Mouse (Mus musculus): Measurements from ENCODE around the gene Ceacam1. TPM values are rescaled to one million over a fixed set of nuclear protein-coding genes. Genes with fewer than 3 reads are reported as not detected.
A peak's percentile ranks its signal among the peaks of the same experiment; 100 is the strongest.

Ceacam1 gene
- total and polyA plus RNA-seq, 3 experiments, result 3.1 to 25.1 (median 5.9) TPM

GRCm38 (mm10) chr7:25486186-25486585 is 8.8 kb upstream of the Ceacam1 start:
- dilution Hi-C loops (cut with MboI; ENCODE audit: extremely low pct_ligation_motif_present, extremely low pct_unique_long_range_greater_than_20kb, low sequenced_read_pairs), result no loop called here
- Histone ChIP-seq H3K9me3 (replicated peaks; ENCODE audit: low read length) (no peaks in the 10 kb centered on the region), H3K27me3 (replicated peaks) (peaks cover 21% of the 10 kb centered on the region), H3K79me2 (replicated peaks; ENCODE audit: control insufficient read depth, extremely low read depth, insufficient read depth, poor library complexity, severe bottlenecking) (no peaks in the 10 kb centered on the region), H3K9ac (ENCODE audit: insufficient read depth, low read depth) (no peak overlapping the region), H3K4me3 (replicated peaks in 1 of 3; ENCODE audit: low read depth in 2 of 3, low read length in 2 of 3, poor library complexity in 1 of 3) (no peak overlapping the region), H3K36me3 (replicated peaks in 1 of 2; ENCODE audit: control insufficient read depth in 1 of 2, insufficient read depth in 1 of 2, low read length in 1 of 2) (no peaks in the 10 kb centered on the region), H3K4me2 (ENCODE audit: insufficient read depth, low read depth, poor library complexity, severe bottlenecking) (no peak overlapping the region), H3K27ac (ENCODE audit: insufficient read depth, low read depth) (no peak overlapping the region), H3K4me1 (ENCODE audit: control insufficient read depth in 1 of 2, insufficient read depth in 2 of 2) (no peaks in the 10 kb centered on the region)
- in situ Hi-C loops (cut with MboI; ENCODE audit: low pct_ligation_motif_present, low pct_unique_long_range_greater_than_20kb, low sequenced_read_pairs), result loop anchor here (10.0 kb wide), 1 partner anchor 49 kb away; the partner anchor contains the start of gene Ceacam2
- TF ChIP-seq RAD21 (IDR thresholded peaks at IDR 0.05; ENCODE audit: low read depth, low read length), result peak; percentile 59
- TF ChIP-seq E2F4 (IDR thresholded peaks at IDR 0.05; ENCODE audit: insufficient replicate concordance, low read depth, low read length), result no peak
- TF ChIP-seq MAFK (IDR thresholded peaks at IDR 0.05; ENCODE audit: insufficient replicate concordance, low read length), result peak; percentile 71; the same call in 1 of the 2 replicates
- TF ChIP-seq SIN3A (IDR thresholded peaks at IDR 0.05; ENCODE audit: low read length), result no peak
- no peak for TF ChIP-seq ELF1 (IDR thresholded peaks at IDR 0.05; ENCODE audit: low read depth, low read length)
- peak in 1 of 2 experiments; percentile 65; a peak in 2 of 4 replicates for TF ChIP-seq CTCF (conservative IDR thresholded peaks at IDR 0.05 in 1 of 2, IDR thresholded peaks at IDR 0.05 in 1 of 2; ENCODE audit: low read depth in 2 of 2, low read length in 2 of 2)
- no peak for TF ChIP-seq NELFE (IDR thresholded peaks at IDR 0.05; ENCODE audit: low read depth, low read length)
- no peak for TF ChIP-seq NRF1 (IDR thresholded peaks at IDR 0.05; ENCODE audit: low read depth, low read length)
- peak; percentile 69 for TF ChIP-seq SMC3 (IDR thresholded peaks at IDR 0.05; ENCODE audit: low read depth, low read length)
- DNase-seq (ENCODE audit: extremely low read depth), result peak; percentile 17

- Histone ChIP-seq H3K4me2 (ENCODE audit: insufficient read depth, low read depth, poor library complexity, severe bottlenecking) (no peak overlapping the region), H3K27me3 (replicated peaks) (peaks cover 21% of the 10 kb centered on the region), H3K9ac (ENCODE audit: insufficient read depth, low read depth) (no peak overlapping the region), H3K4me1 (ENCODE audit: control insufficient read depth in 1 of 2, insufficient read depth in 2 of 2) (no peaks in the 10 kb centered on the region), H3K79me2 (replicated peaks; ENCODE audit: control insufficient read depth, extremely low read depth, insufficient read depth, poor library complexity, severe bottlenecking) (no peaks in the 10 kb centered on the region), H3K9me3 (replicated peaks; ENCODE audit: low read length) (no peaks in the 10 kb centered on the region), H3K4me3 (replicated peaks in 1 of 3; ENCODE audit: low read depth in 2 of 3, low read length in 2 of 3, poor library complexity in 1 of 3) (no peak overlapping the region), H3K36me3 (replicated peaks in 1 of 2; ENCODE audit: control insufficient read depth in 1 of 2, insufficient read depth in 1 of 2, low read length in 1 of 2) (no peaks in the 10 kb centered on the region), H3K27ac (ENCODE audit: insufficient read depth, low read depth) (no peak overlapping the region)
- no peak for TF ChIP-seq MXI1 (IDR thresholded peaks at IDR 0.05; ENCODE audit: low read depth, low read length)
- no peak for TF ChIP-seq RCOR1 (conservative IDR thresholded peaks at IDR 0.05; ENCODE audit: low read depth, low read length)
- no peak for TF ChIP-seq HCFC1 (IDR thresholded peaks at IDR 0.05; ENCODE audit: low read depth, low read length)
- TF ChIP-seq CHD1 (IDR thresholded peaks at IDR 0.05; ENCODE audit: low read depth, low read length), result no peak
- TF ChIP-seq POLR2AphosphoS2 (IDR thresholded peaks at IDR 0.05; ENCODE audit: low read depth, low read length), result no peak
- no peak for TF ChIP-seq NELFE (IDR thresholded peaks at IDR 0.05; ENCODE audit: low read depth, low read length)
- TF ChIP-seq EP300 (IDR thresholded peaks at IDR 0.05; ENCODE audit: low read length), result no peak
- no peak for TF ChIP-seq NRF1 (IDR thresholded peaks at IDR 0.05; ENCODE audit: low read depth, low read length)
- no peak for TF ChIP-seq GABPA (IDR thresholded peaks at IDR 0.05; ENCODE audit: insufficient replicate concordance, low read depth, low read length)
- TF ChIP-seq SMC3 (IDR thresholded peaks at IDR 0.05; ENCODE audit: low read depth, low read length), result no peak
- TF ChIP-seq MYC (IDR thresholded peaks at IDR 0.05; ENCODE audit: low read depth, low read length), result no peak
- no peak for TF ChIP-seq JUND (conservative IDR thresholded peaks at IDR 0.05; ENCODE audit: low read depth, low read length)
- TF ChIP-seq PAX5 (IDR thresholded peaks at IDR 0.05; ENCODE audit: low read length), result no peak
- no peak for TF ChIP-seq ZMIZ1 (IDR thresholded peaks at IDR 0.05; ENCODE audit: low read depth, low read length)
- TF ChIP-seq E2F4 (IDR thresholded peaks at IDR 0.05; ENCODE audit: insufficient replicate concordance, low read depth, low read length), result no peak
- no peak for TF ChIP-seq MAX (IDR thresholded peaks at IDR 0.05; ENCODE audit: low read length)
- TF ChIP-seq BHLHE40 (IDR thresholded peaks at IDR 0.05; ENCODE audit: low read depth, low read length), result no peak
- no peak for TF ChIP-seq TCF12 (IDR thresholded peaks at IDR 0.05; ENCODE audit: low read depth, low read length)
- TF ChIP-seq MAZ (IDR thresholded peaks at IDR 0.05; ENCODE audit: low read depth, low read length), result no peak
- TF ChIP-seq SIN3A (IDR thresholded peaks at IDR 0.05; ENCODE audit: low read length), result no peak
- in situ Hi-C loops (cut with MboI; ENCODE audit: low pct_ligation_motif_present, low pct_unique_long_range_greater_than_20kb, low sequenced_read_pairs) (loop anchor here (10.0 kb wide), 1 partner anchor 50 kb away; the partner anchor contains the start of gene Ceacam2), dilution Hi-C loops (cut with MboI; ENCODE audit: extremely low pct_ligation_motif_present, extremely low pct_unique_long_range_greater_than_20kb, low sequenced_read_pairs) (no loop called here)
- DNase-seq (ENCODE audit: extremely low read depth), result no peak
These were observed 7.7 kb upstream of the Ceacam1 start for GRCm38 (mm10) chr7:25485061-25485460.
